Mouse (Mus musculus) spleen, postnatal 4 days (tissue): ENCODE data around the gene Kremen2.
"Not testable (repeated sequence)": the region's sequence is repeated elsewhere in the genome, so short reads cannot be mapped to it uniquely, and the experiment has no call there.

Experiments used
- DNase-seq, 2 experiments: peaks; one replicate each; pipeline ENCODE4 v3.0.0; 2022; ENCODE audit warnings: low spot score in 2 of 2

Gene Kremen2

DNA sequence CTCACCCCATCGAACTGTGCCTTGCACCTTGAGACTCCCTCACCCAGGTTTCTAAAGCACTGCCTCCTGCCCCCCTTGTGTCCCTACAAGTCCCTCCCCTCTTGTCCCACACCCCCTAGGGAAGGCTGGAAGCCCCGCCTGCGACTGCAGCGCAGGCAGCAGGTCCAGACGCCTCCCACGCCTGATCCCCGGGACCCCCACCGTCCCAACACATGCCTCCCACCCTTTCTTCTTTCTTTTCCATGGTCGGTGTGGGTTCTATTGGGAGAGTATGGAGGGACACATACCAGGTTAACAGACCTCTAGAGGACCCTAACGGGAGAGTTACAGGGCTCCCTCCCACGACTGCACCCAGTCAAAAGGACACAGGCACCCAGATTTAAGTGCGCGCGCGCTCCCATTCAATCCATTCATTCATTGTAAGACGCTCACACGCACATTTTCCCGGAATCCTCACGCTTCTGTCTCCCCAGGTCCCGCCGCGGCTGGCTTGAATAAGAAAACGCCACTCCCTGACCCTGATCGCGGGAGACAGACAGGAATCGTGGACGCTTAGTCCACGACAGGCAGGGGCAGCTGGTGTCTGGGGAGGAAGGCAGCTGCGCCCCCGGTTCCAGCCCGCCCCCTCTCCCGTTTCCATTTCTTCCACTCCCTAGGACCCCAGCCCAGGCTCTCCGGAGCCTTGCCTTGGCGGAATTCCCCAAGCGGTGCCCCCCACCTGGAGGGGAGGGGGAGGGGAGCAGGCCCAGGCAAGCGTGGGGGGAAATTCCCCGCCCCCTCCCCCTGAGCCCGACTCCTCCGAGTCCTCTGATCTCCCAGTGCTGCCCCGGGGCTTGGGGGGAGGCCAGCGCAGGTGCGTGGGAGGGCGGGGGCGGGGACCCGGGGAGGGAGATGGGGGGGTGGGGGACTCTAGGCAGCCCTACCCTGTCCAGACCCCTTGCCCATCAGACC is at the start of gene Kremen2:
Gene Kremen2 (minus strand): TSS at position 533 of the 951 bp plus-strand sequence.
- DNase-seq: peak in 1 of 2 experiments; percentile 64

DNA sequence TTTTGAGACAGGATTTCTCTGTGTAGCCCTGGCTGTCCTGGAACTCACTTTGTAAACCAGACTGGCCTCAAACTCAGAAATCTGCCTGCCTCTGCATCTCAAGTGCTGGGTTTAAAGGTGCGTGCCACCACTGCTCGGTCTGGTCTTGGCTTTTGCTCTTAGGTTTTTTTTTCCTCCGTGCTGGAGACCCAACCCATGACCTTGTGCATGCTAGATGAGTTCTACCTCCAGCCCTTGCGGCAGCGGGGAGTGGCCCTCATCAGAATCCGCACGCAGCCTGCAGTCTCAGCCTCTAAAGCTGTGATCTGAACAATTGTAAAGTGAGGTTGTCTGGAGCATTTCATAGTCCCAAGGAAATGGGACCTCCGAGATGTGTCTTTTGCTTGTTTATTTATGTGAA is 49.7 kb upstream of the Kremen2 start:
- DNase-seq: no peak

DNA sequence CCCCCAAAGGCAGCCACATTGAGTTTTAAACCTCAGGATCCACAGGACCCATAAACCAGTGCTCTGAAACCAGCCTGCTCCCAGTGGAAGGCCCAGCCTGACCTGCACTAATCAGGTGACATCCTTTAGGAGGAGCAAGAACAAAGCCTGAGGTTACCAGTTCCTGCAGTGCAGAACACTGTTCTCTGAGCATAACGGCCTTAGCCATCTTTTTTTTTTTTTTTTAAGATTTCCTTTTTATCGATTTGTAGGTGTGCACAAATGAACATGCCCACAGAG is 45.4 kb upstream of the Kremen2 start:
- no peak for DNase-seq

DNA sequence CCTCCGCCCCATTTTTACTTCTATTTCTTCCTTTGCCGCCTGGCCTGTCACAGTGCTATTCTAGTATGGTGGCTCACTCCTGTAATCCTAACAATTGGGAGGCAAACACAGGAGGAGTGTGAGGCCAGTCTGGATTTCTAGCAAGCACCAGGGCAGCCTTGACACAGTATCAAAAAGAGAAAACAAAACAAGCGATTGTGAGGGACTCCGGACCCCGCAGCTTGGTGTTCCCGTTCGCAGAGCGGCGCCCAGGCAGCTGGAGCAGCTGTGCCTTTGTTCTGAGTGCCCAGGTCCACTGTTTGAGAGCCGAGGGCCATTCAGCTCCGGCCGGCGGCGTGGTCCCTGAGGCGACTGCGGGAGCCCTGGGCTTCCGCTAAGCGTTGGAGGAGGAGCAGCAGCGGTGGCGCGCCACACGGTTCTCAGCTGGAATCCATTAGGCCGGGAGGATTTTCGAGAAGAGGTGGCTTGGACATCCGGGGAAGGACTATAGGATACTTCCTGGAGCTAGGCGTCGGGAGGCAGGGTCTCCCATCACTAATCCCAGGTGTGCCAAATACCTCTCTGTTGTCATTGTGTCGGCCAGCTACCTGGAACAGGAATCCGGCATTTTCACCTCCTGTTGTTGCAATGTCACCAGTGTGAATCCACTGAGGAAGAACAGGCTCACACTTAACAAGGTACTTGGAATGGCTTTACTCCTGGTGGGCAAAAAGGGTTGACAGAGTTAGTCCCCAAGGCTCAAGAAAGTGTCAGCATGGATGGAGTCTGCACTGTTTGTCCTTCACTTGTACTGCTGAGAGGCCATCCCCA is 44.8 kb upstream of the Kremen2 start, which contains the start of gene Srrm2:
Gene Srrm2 (plus strand): TSS at position 264 of the 810 bp plus-strand sequence.
- DNase-seq: peak; percentile 48 to 82

DNA sequence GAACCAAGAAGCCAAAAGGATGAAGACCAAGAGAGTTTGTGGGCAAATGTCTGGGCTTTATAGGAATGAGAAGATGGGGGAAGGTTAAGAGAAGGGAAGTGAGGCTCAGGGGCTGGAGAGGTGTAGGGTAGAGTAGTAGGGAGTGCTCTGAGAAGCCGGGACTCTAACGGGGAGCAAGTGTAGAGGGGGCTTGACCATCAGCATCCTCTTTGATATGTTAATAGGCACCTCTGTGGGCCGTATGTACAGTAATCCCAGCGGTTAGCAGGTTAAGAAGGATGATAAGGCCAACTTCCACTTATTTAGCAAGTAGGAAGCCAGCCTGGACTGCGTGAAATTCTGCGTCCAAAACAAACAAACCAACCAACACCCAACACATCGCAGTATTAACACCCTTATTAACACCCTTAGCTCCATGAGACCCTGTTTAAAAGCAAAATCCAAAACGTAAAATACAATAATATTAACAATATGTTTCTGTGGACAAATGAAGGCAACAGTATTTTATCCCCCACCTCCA is 44.2 kb upstream of the Kremen2 start:
- DNase-seq: no peak

DNA sequence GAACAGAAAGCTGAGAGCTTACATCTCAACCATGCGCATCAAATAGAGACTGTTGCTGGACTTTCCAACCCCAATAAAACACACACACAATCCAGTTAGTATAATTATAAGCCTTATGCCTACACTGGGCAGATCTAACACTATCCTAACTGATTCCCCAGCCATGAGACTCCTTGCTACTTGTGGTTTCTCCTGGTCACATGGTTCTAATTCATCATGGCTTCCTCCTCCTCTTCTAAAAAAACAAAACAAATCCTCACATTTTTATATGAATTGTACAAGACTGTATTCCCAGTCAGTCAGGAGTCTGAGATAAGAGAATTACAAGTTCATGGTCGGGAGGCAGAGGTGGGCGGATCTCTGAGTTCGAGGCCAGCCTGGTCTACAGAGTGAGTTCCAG is 43.3 kb upstream of the Kremen2 start:
- DNase-seq: no peak

DNA sequence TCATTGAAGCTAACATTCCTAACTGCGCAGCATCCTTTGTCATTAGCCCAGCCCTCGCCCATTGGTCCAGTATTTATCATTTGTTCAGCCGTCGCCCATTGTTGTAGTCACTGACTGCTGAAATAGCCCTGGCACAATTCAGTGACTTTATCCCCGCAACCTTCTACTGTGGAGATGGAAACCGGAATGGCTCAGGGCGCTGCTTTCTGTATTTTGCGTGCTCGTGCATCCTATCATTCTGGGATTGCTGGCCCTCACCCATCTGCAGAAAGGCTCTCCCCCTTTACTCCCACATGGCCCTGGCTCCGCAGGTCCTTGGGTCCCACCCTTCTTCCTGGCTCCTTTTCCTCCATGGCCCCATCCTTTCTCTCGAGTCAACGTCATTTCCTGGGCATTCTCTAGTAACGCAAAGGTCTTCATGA is 40.9 kb upstream of the Kremen2 start:
- no peak for DNase-seq

DNA sequence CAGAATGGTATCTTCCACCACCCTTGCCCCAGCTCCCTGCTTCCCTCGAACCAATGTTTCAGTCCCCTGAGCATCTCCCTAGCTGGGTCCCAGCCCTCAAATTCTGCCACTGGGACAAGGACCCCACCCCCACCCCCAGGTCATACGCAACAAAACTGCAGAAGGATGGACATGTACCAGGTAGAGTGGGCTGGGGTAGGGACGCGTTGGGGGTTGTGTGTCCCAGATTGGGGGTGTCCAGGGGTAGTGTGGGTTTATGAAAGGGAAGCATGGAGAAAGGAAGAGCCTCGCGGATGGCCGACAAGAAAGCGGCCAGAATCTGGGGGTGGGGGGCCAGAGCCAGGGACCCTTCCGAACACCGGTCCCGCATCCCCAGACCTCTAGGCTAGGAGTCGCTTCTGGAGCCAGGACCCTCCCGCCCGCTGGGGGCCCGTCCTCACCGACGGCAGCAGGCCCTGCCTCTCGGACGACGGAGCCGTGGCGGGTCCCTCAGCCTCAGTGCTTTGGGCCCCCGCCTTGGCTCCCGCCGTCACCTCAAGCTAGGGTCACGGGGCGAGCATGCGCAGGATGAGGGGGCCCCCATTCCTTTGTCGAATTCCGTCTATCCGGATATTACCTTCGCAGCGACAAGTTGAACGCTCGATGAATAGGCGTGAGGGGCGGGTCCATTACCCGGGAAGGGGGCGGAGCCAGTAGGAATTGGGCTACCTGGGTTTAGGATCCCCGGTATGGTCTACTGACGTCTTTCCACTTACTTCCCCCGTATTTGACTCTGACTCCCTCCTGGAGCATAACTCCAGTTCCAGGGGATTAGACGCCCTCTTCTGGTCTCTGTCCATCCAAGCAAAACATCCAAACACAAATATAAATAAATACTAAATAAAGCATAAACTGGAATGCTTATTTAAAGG is 40.2 kb upstream of the Kremen2 start, which contains the start of gene Flywch2:
Gene Flywch2 (minus strand): TSS at position 521 of the 911 bp plus-strand sequence.
- DNase-seq: peak; percentile 74 to 81

DNA sequence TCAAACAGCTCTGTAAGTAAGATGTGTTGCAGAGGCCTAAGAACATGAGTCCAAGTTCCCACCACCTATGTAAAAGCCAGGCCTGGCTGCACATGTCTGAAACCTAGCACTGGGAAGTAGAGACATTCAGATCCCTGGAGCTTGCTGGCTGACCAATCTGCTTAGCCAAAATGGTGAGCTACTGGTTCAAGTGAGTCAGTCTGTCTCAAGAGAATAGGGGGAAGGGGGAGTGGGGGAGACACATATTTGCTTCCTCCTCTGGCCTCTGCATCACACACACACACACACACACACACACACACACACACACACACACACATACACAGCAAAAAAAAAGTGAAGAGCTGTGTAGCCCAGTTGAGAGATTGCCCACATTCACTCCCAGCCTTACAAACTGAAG is 37.7 kb upstream of the Kremen2 start:
- no peak for DNase-seq

DNA sequence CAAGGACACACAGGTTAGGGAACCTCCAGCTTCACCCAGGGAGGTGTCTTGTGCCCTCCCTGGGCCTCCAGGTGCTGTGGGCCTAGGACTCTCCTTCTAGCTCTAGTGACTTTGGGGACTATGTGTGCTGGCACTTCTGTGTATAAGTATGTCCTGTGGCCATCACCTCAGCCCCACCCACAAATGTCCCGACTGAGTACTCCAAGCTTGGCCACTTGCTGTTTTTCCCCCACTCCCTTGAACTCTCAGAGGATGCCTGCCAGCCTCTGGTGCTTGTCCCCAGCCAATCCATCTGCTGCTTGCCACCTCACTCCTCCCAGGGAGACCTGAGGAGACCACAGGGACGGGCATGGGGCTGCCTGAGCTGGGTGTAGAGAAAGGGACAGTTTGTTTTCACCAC is 32.8 kb upstream of the Kremen2 start:
- no peak for DNase-seq

DNA sequence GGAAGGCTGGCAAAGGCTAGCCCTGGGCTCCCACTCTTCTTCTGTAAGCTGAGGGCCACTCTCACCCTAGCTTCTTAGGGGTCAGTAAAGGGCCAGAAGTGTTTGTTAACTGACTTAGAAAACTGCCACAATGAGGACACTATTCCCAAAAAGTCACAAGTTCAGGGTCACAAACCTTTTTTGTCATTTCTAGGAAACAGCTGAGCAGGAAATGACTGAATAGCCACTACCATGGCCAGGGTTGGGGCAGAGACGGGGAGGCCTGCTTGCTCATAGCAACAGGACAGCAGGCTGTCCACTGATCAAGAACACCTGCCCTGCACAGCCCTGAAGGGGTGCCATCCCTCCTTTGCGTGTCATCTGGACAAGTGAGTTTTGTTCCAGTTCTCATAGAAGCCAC is 31.5 kb upstream of the Kremen2 start:
- DNase-seq: no peak

DNA sequence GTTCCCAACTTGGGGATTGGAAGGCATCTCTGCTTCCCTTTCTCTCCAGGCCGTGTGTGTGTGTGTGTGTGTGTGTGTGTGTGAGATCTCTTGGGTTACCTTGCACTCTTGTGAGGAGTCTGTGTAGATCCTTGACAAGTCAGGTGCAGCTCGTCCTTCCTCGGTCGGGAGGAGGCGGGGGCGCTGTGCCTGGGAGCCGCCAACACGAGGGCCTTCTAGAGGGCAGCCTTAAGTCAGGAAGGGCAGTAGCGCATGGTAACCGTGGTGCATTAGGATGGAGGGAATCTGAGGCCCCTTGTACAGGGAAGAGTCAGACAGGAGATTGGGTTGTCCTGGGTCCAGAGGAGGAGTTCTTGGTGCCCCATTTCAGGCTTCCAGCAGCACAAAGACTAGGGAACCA is 30.6 kb upstream of the Kremen2 start:
- no peak for DNase-seq

DNA sequence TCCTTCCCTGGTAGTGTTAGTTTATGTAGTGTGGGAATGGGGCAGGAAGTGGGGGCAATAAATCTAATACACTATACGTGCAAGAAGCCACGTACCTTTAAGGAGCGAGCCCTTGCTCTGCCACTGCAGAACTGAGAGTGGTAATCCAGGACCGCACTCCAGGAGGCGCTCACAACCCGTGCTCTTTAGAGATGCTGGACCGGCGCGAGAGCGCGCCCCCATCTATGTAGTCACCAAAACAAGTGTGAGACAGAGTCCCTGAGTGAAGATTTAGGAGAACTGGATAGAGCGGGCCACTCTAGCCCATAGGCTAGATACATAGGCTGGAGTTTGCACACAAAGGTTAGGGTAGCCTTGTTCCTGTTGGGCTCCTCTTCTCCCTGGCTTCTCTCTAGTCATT is 28.5 kb upstream of the Kremen2 start:
- DNase-seq: peak; percentile 82 to 91

DNA sequence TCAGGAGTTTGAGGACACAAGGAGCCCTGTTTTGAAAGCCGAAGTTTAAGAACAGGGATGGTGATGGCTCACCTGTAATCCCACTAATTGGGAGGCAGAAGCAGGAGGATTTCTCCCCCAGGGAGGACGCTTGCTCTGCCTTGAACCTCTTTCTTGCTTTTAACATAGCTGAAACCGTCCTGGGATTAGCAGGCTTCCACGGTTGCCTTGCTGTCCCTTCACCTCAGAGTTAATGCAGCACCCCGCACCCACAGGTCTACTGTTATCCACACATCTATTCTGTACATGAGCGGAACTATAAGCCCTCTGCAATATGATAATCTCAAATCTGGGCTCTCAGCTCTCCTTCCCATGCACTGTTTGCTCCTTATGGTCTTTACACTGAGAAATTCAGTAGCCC is 28.0 kb upstream of the Kremen2 start:
- no peak for DNase-seq

DNA sequence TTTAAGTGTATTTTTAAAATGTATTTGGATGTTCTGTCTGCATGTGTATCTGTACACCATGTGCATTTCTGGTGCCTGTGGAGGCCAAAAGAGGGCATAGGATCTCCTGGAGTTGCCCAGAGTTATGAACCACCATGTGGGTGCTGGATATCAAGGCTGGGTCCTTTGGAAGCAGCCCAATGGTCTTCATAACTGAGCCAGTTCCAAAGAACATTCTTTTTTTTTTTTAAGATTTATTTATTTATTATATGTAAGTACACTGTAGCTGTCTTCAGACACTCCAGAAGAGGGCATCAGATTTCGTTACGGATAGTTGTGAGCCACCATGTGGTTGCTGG is 26.6 kb upstream of the Kremen2 start:
- not testable (repeated sequence) for DNase-seq

DNA sequence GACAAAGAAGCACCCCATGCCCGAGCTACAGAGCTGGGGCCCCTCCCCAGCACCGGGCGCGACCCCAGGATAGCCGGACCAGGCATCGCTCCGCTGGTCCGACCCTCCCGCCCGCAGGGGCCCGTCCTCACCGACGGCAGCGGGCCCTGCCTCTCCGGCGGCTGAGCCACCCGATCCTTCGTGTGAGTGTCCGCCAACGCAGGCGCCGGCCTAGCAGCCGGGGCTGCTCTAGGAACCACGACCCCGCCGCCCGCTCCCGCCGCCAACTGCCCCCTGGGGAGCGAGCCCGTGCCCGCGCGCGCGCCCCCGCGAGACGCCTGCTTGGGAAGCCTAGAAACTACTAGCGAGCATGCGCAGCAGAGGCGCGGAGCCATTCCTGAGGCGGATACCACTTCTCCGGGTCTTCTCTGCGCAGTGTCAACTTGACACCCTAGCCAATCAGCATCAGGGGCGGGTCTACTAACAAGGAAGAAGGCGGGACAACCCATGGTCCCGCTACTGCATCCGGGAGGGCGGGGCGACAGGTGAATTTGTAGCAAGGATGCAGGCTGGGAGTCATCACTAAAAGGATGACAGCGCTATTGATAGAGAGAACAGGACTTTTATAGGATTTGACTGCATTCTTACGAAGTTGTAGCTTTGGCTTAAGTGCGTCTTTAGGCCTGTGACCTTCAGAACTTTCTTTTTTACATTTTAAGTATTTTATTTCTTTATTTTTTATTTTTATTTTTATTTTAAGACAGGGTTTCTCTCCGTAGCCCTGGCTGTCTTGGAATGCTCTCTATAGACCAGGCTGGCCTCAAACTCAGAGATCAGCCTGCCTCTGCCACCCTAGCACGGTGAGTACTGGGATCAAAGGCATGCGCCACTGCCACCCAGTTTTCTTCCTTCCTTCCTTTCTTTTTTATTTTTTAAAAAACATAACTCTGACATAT is 25.9 kb upstream of the Kremen2 start, which contains the start of gene Flywch1:
Gene Flywch1 (minus strand): TSS at position 319 of the 935 bp plus-strand sequence.
- DNase-seq: peak; percentile 96 to 97

DNA sequence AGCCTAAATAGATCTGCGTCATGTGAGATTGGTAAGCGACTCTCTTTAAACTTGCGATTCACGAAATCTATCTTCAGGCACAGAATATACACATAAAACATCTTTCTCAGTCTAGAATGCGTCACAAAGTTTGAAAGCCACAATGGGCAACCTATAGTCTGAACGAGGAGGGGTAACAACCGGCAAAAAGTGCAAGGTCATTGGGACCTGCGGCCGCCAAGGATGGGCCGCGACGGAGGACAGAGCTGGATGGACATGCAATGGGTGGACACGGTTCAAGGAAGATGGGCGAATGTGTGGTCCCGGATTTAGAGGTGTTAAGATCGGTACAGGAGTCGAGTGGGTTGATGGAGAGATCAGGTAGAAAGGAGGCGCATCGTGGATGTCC is 25.3 kb upstream of the Kremen2 start:
- no peak for DNase-seq

DNA sequence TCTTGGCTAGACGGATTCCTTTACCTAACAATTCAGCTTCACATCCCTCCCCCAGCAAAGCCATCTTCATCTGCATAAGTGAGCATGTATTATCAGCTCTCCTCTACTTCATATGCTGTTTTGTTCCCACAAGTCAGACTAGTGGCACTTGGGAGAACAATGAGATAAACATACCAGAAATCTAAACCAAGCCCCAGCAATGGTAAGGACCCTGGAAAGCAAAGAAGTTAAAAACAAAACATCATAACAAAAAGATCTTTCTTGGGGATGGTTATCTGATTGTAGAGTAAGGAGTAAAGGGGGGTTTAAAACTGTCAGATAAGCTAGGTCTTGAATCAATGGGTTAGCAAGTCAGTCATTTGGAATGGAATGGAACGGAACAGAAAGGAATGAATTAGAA is 24.9 kb upstream of the Kremen2 start:
- no peak for DNase-seq

DNA sequence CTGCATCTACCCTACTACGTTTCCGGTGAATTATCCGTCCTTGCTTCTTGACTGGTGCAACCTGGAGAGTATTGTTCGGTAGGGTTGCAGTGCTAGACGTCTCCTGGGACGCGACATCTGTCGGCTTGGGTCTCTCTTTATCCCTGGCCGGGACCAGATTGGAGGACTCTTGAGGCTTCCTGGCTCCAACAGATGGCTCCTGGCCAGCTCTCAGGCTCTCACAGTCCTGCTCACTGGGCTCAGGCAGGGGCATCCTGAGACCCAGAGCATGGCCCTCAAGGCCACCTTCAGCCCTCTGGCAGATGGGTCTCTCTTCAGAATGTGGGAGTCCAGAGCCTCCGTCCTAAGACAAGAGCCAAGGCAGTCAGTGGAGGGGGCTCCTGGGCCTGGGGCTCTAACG is 17.3 kb upstream of the Kremen2 start:
- DNase-seq: no peak

DNA sequence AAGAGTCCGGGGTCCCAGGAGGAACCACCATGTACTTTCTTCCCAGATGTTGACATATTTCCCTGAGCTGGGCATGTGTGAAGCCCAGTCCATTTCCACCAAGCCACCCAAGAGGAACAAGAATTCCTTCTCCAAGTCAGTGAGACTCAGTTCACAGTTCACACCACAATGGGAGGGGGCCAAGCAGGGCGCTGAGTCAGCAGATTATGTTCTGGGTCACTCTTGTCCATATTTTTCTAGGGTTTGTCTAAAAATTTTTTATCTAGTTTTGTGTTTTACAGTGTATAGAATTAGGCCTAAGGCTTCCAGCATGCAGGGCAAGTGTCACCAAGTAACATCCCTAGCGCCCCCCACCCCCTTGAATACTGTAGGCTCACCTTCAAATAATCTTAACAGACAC is 15.5 kb upstream of the Kremen2 start:
- DNase-seq: no peak
